In the genomic region with DNA sequence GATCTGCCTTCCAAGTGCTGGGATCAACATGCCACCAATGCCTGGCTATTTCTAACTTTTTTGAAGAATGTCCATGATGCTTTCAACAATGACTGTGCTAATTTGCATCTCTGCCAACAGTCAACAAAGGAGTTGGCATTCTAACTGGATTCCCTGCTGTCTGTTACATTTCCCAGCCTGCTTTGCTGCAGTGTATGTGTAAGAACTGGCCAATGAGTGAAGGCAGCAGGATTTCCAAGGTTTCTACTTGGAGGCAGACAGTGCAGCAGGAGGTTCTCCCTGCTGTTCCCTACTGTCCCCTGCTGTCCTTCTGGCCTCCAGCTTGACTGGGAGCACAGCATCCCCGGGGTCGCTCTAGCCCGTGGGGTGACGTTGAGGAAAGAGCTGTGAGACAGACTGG, we compare ENCODE assay signal across 21 mouse cellular contexts. TPM values are rescaled to one million over a fixed set of nuclear protein-coding genes. Genes with fewer than 3 reads are reported as not detected.
A peak's percentile ranks its signal among the peaks of the same experiment; 100 is the strongest.
DNase-seq lines count a peak whose midpoint lies in the region; ATAC-seq and TF ChIP-seq lines count a peak whose summit lies in the region.
"Had no signal": no experiment of that assay in that cellular context is flagged by ENCODE, and none has a peak within 500 bp of the region (broad histone marks: within the 10 kb centered on the region; RNA-seq: fewer than 3 reads in every experiment).

No protein-coding gene starts in this region.

- no peak overlapping the region for H3K4me2 ChIP-seq in forebrain, postnatal 0 days (ENCODE audit: low read depth)
- no peak overlapping the region for H3K4me2 ChIP-seq in midbrain, postnatal 0 days (ENCODE audit: low read depth, low read length, poor library complexity, severe bottlenecking)
- H3K4me2 ChIP-seq in midbrain, embryonic 15.5 days, result no peak overlapping the region
- no peak overlapping the region for H3K4me2 ChIP-seq in midbrain, embryonic 16.5 days (ENCODE audit: low read length)
- H3K4me2 ChIP-seq: heart, embryonic 13.5 days; neural tube, embryonic 12.5 days; stomach, embryonic 15.5 days had no signal

- H3K9me3 ChIP-seq in forebrain, postnatal 0 days (ENCODE audit: low read length), result no peaks in the 10 kb centered on the region
- H3K9me3 ChIP-seq in forebrain, embryonic 10.5 days, result no peaks in the 10 kb centered on the region
- H3K9me3 ChIP-seq in midbrain, postnatal 0 days (ENCODE audit: low read length), result no peaks in the 10 kb centered on the region
- no peaks in the 10 kb centered on the region for H3K9me3 ChIP-seq in midbrain, embryonic 15.5 days
- H3K9me3 ChIP-seq in midbrain, embryonic 16.5 days (replicated peaks; ENCODE audit: control insufficient read depth, low read length, poor library complexity, severe bottlenecking), result no peaks in the 10 kb centered on the region
- H3K9me3 ChIP-seq: heart, embryonic 13.5 days; midbrain, embryonic 10.5 days; neural tube, embryonic 12.5 days; stomach, embryonic 15.5 days had no signal

- intact Hi-C loops in left cerebral cortex, postnatal 14 days (cut with DNase I), result no loop called here

- 50% methylated on average over 4 of the region's 4 CpGs for WGBS in forebrain, postnatal 0 days
- WGBS in forebrain, embryonic 10.5 days, result 68% methylated on average over 4 of the region's 4 CpGs
- WGBS in midbrain, postnatal 0 days, result 60% methylated on average over 4 of the region's 4 CpGs
- 66% methylated on average over 4 of the region's 4 CpGs for WGBS in midbrain, embryonic 15.5 days
- WGBS in midbrain, embryonic 16.5 days, result 67% methylated on average over 4 of the region's 4 CpGs

- H3K4me3 ChIP-seq in forebrain, postnatal 0 days (ENCODE audit: low read depth, low read length), result no peak overlapping the region
- H3K4me3 ChIP-seq in forebrain, embryonic 10.5 days, result no peak overlapping the region
- H3K4me3 ChIP-seq in midbrain, postnatal 0 days (ENCODE audit: low read depth, low read length), result no peak overlapping the region
- no peak overlapping the region for H3K4me3 ChIP-seq in midbrain, embryonic 15.5 days
- H3K4me3 ChIP-seq in midbrain, embryonic 16.5 days (ENCODE audit: low read depth, low read length), result no peak overlapping the region
- H3K4me3 ChIP-seq: heart, embryonic 13.5 days; midbrain, embryonic 10.5 days; neural tube, embryonic 12.5 days; stomach, embryonic 15.5 days had no signal

- H3K36me3 ChIP-seq in forebrain, postnatal 0 days (ENCODE audit: insufficient read depth), result no peaks in the 10 kb centered on the region
- no peaks in the 10 kb centered on the region for H3K36me3 ChIP-seq in forebrain, embryonic 10.5 days (replicated peaks)
- no peaks in the 10 kb centered on the region for H3K36me3 ChIP-seq in midbrain, postnatal 0 days (ENCODE audit: insufficient read depth, low read length)
- no peaks in the 10 kb centered on the region for H3K36me3 ChIP-seq in midbrain, embryonic 15.5 days (replicated peaks)
- no peaks in the 10 kb centered on the region for H3K36me3 ChIP-seq in midbrain, embryonic 16.5 days (ENCODE audit: control insufficient read depth, insufficient read depth, low read length)
- H3K36me3 ChIP-seq: G1E; heart, embryonic 13.5 days; midbrain, embryonic 10.5 days; neural tube, embryonic 12.5 days; stomach, embryonic 15.5 days had no signal

- H3K27me3 ChIP-seq in forebrain, postnatal 0 days (ENCODE audit: insufficient read depth, low read length), result no peaks in the 10 kb centered on the region
- no peaks in the 10 kb centered on the region for H3K27me3 ChIP-seq in forebrain, embryonic 10.5 days (ENCODE audit: poor library complexity, severe bottlenecking)
- no peaks in the 10 kb centered on the region for H3K27me3 ChIP-seq in midbrain, postnatal 0 days (ENCODE audit: insufficient read depth, low read length)
- no peaks in the 10 kb centered on the region for H3K27me3 ChIP-seq in midbrain, embryonic 15.5 days (replicated peaks)
- no peaks in the 10 kb centered on the region for H3K27me3 ChIP-seq in midbrain, embryonic 16.5 days (ENCODE audit: control insufficient read depth, insufficient read depth, low read depth, low read length)
- H3K27me3 ChIP-seq: heart, embryonic 13.5 days; neural tube, embryonic 12.5 days; stomach, embryonic 15.5 days had no signal

- no peak for TF ChIP-seq CTCF in forebrain, postnatal 0 days (IDR thresholded peaks at IDR 0.05; ENCODE audit: low read depth)
- TF ChIP-seq CTCF in midbrain, postnatal 0 days (IDR thresholded peaks at IDR 0.05), result no peak

- DNase-seq in forebrain, postnatal 0 days, result peak; percentile 44
- DNase-seq in forebrain, embryonic 10.5 days (ENCODE audit: extremely low spot score, low spot score), result no peak
- DNase-seq in midbrain, postnatal 0 days (ENCODE audit: low spot score), result peak; percentile 37
- DNase-seq in cerebellum, adult 18-20 months, result peak; percentile 38 to 41
- DNase-seq in cerebellum, postnatal 25 days, result peak; percentile 58
- no peak for DNase-seq in left cerebral cortex, postnatal 14 days (ENCODE audit: low spot score in 2 of 2)
- DNase-seq: gastrocnemius, postnatal 14 days; heart, adult 18-20 months; kidney, adult 11 months; liver; liver, postnatal 0 days; lung, postnatal 4 days; right cerebral cortex, postnatal 25 days had no signal

- H3K4me1 ChIP-seq in forebrain, postnatal 0 days (ENCODE audit: insufficient read depth), result no peaks in the 10 kb centered on the region
- H3K4me1 ChIP-seq in forebrain, embryonic 10.5 days, result 0 out of 2 replicates have a peak, but pooled peaks cover 4% of the 10 kb centered on the region
- peaks cover 2% of the 10 kb centered on the region; the same call in 1 of the 2 replicates for H3K4me1 ChIP-seq in midbrain, postnatal 0 days (ENCODE audit: insufficient read depth, low read length)
- H3K4me1 ChIP-seq in midbrain, embryonic 15.5 days, result peaks cover 21% of the 10 kb centered on the region
- peaks cover 10% of the 10 kb centered on the region for H3K4me1 ChIP-seq in midbrain, embryonic 16.5 days (ENCODE audit: control insufficient read depth, insufficient read depth, low read length)
- H3K4me1 ChIP-seq: heart, embryonic 13.5 days; neural tube, embryonic 12.5 days; stomach, embryonic 15.5 days had no signal

- peak; percentile 74 for ATAC-seq in forebrain, postnatal 0 days
- no peak for ATAC-seq in midbrain, postnatal 0 days (ENCODE audit: low FRiP score)
- no peak for ATAC-seq in midbrain, embryonic 15.5 days (replicated peaks)
- no peak for ATAC-seq in midbrain, embryonic 16.5 days
- ATAC-seq: liver, postnatal 0 days had no signal

- H3K9ac ChIP-seq in forebrain, postnatal 0 days, result no peak overlapping the region
- no peak overlapping the region for H3K9ac ChIP-seq in midbrain, postnatal 0 days (replicated peaks; ENCODE audit: low read length, poor library complexity, severe bottlenecking)
- H3K9ac ChIP-seq in midbrain, embryonic 15.5 days, result no peak overlapping the region
- H3K9ac ChIP-seq in midbrain, embryonic 16.5 days (ENCODE audit: low read depth, low read length), result no peak overlapping the region
- H3K9ac ChIP-seq: heart, embryonic 13.5 days; liver, postnatal 0 days; neural tube, embryonic 12.5 days; stomach, embryonic 15.5 days had no signal

- H3K27ac ChIP-seq in forebrain, postnatal 0 days (ENCODE audit: low read depth, low read length), result no peak overlapping the region
- H3K27ac ChIP-seq in forebrain, embryonic 10.5 days, result no peak overlapping the region
- no peak overlapping the region for H3K27ac ChIP-seq in midbrain, postnatal 0 days (ENCODE audit: low read depth, low read length)
- H3K27ac ChIP-seq in midbrain, embryonic 15.5 days, result no peak overlapping the region
- no peak overlapping the region for H3K27ac ChIP-seq in midbrain, embryonic 16.5 days (ENCODE audit: low read length)
- H3K27ac ChIP-seq: heart, embryonic 13.5 days; midbrain, embryonic 10.5 days; neural tube, embryonic 12.5 days; stomach, embryonic 15.5 days had no signal

RNA-seq across cellular contexts. Expression of a gene that starts 52.8 kb away (rescaled TPM):
- total RNA-seq in forebrain, postnatal 0 days (2014; rRNA removed), result 0.92 and 1.0 TPM in 2 replicates
- 0.21 and 0.63 TPM in 2 replicates for polyA plus RNA-seq in forebrain, postnatal 0 days (2015; fragmentation: Nextera tagmentation; extraction: Ambion mirVana)
- polyA plus RNA-seq in forebrain, embryonic 10.5 days (2016; fragmentation: Nextera tagmentation; extraction: Ambion mirVana), result 0.09 and 0.11 TPM in 2 replicates
- total RNA-seq in midbrain, postnatal 0 days (2014; rRNA removed), result 0.52 and 0.88 TPM in 2 replicates
- polyA plus RNA-seq in midbrain, postnatal 0 days (2015; fragmentation: Nextera tagmentation; extraction: Ambion mirVana), result 0.37 and 0.49 TPM in 2 replicates
- polyA plus RNA-seq in midbrain, embryonic 15.5 days (2015; fragmentation: Nextera tagmentation; extraction: Ambion mirVana), result 0.34 and 0.44 TPM in 2 replicates
- 0.25 and 0.45 TPM in 2 replicates for polyA plus RNA-seq in midbrain, embryonic 16.5 days (2015; fragmentation: Nextera tagmentation; extraction: Ambion mirVana)
- under 1 TPM; 0.35 to 0.44 TPM for total RNA-seq in left cerebral cortex, postnatal 14 days (2021)
- polyA plus RNA-seq: G1E; large intestine, adult 2 months had no signal

Comparison
In these comparisons a context has a peak if more than half of its experiments do, and no peak if none do; other contexts are left out.
1. DNase-seq: peak in forebrain, postnatal 0 days (single experiment), midbrain, postnatal 0 days (single experiment), cerebellum, adult 18-20 months (2 of 2) and cerebellum, postnatal 25 days (2 of 2); none in forebrain, embryonic 10.5 days (single experiment) and left cerebral cortex, postnatal 14 days (0 of 2).